Mouse (Mus musculus) CH12.LX (cell line): Measurements from ENCODE around the gene Stx8. TPM values are rescaled to one million over a fixed set of nuclear protein-coding genes. Genes with fewer than 3 reads are reported as not detected.

Experiments
- DNase-seq: peaks from one replicate; pipeline ENCODE4 v3.0.0-alpha.2; 2013; ENCODE audit errors: extremely low read depth
- H3K27ac ChIP-seq: 2 replicates; pipeline ENCODE4 v1.5.1; 2012; ENCODE audit warnings: low read depth, mild to moderate bottlenecking, control low read depth, moderate library complexity; ENCODE audit not compliant: insufficient read depth
- H3K27me3 ChIP-seq: replicated peaks from 2 replicates; pipeline ENCODE3; 2012; ENCODE audit warnings: inconsistent platforms
- H3K36me3 ChIP-seq, 2 experiments: replicated peaks in 1 of 2; 2 replicates each; pipeline versions ENCODE3 to v1.6.1; 2012; ENCODE audit warnings: inconsistent platforms in 1 of 2, low read length in 1 of 2, mild to moderate bottlenecking in 1 of 2, mixed read lengths in 1 of 2, moderate library complexity in 1 of 2; ENCODE audit not compliant: control insufficient read depth in 1 of 2, insufficient read depth in 1 of 2
- H3K4me1 ChIP-seq, 2 experiments: 2 replicates each; pipeline ENCODE4 v1.6.1; 2012; ENCODE audit warnings: inconsistent platforms in 1 of 2, moderate library complexity in 1 of 2; ENCODE audit not compliant: insufficient read depth in 2 of 2, control insufficient read depth in 1 of 2
- H3K4me2 ChIP-seq: 2 replicates; pipeline ENCODE4 v1.6.1; 2012; ENCODE audit warnings: low read depth, mild to moderate bottlenecking, control low read depth; ENCODE audit not compliant: poor library complexity, insufficient read depth, severe bottlenecking
- H3K4me3 ChIP-seq, 3 experiments: fragments of 150-350 bp in 1 of 3; sonication (generic) in 1 of 3; replicated peaks in 1 of 3; 2 replicates each; pipeline versions ENCODE3 to v1.5.1; 2011 to 2012; ENCODE audit warnings: low read depth in 2 of 3, low read length in 2 of 3, mild to moderate bottlenecking in 2 of 3, moderate library complexity in 2 of 3, control low read depth in 1 of 3, improper control_type of control experiment in 1 of 3, inconsistent platforms in 1 of 3, mixed read lengths in 1 of 3; ENCODE audit not compliant: poor library complexity in 1 of 3
- H3K79me2 ChIP-seq: replicated peaks from 2 replicates; pipeline ENCODE4 v1.6.1; 2012; ENCODE audit warnings: mild to moderate bottlenecking, moderate library complexity; ENCODE audit not compliant: control insufficient read depth, poor library complexity, insufficient read depth, severe bottlenecking; ENCODE audit errors: extremely low read depth
- H3K9ac ChIP-seq: 2 replicates; pipeline ENCODE4 v1.6.1; 2012; ENCODE audit warnings: low read depth, mild to moderate bottlenecking, control low read depth, moderate library complexity; ENCODE audit not compliant: insufficient read depth
- H3K9me3 ChIP-seq: replicated peaks from 2 replicates; pipeline ENCODE3; 2012; ENCODE audit warnings: low read length, inconsistent platforms, mixed read lengths
- CHD2 ChIP-seq: IDR thresholded peaks from 2 replicates; pipeline ENCODE4 v1.6.1; 2011; ENCODE audit warnings: low read length, improper control_type of control experiment
- ELF1 ChIP-seq: IDR thresholded peaks from 2 replicates; pipeline ENCODE4 v1.6.1; 2014; ENCODE audit warnings: low read depth, mild to moderate bottlenecking, inconsistent platforms, low read length, improper control_type of control experiment
- EP300 ChIP-seq: IDR thresholded peaks from 2 replicates; pipeline ENCODE4 v1.6.1; 2011; ENCODE audit warnings: low read length, improper control_type of control experiment
- ETS1 ChIP-seq: conservative IDR thresholded peaks from 2 replicates; pipeline ENCODE4 v1.6.1; 2012; ENCODE audit warnings: low read depth, mild to moderate bottlenecking, inconsistent platforms, low read length, improper control_type of control experiment, moderate library complexity
- GABPA ChIP-seq: IDR thresholded peaks from 2 replicates; pipeline ENCODE4 v1.6.1; 2012; ENCODE audit warnings: low read depth, low read length, improper control_type of control experiment, inconsistent platforms; ENCODE audit not compliant: insufficient replicate concordance
- KAT2A ChIP-seq: IDR thresholded peaks from 2 replicates; pipeline ENCODE4 v1.6.1; 2012; ENCODE audit warnings: low read length, improper control_type of control experiment, inconsistent platforms; ENCODE audit not compliant: insufficient replicate concordance
- MAFK ChIP-seq: IDR thresholded peaks from 2 replicates; pipeline ENCODE4 v1.6.1; 2011; ENCODE audit warnings: low read length, improper control_type of control experiment; ENCODE audit not compliant: insufficient replicate concordance
- MAZ ChIP-seq: IDR thresholded peaks from 2 replicates; pipeline ENCODE4 v1.6.1; 2012; ENCODE audit warnings: low read depth, mild to moderate bottlenecking, inconsistent platforms, low read length, improper control_type of control experiment, moderate library complexity
- MEF2A ChIP-seq: IDR thresholded peaks from 2 replicates; pipeline ENCODE4 v1.6.1; 2014; ENCODE audit warnings: low read depth, mild to moderate bottlenecking, inconsistent platforms, low read length, improper control_type of control experiment, borderline replicate concordance
- MXI1 ChIP-seq: IDR thresholded peaks from 2 replicates; pipeline ENCODE4 v1.6.1; 2011; ENCODE audit warnings: mild to moderate bottlenecking, low read depth, low read length, improper control_type of control experiment
- NELFE ChIP-seq: IDR thresholded peaks from 2 replicates; pipeline ENCODE4 v1.6.1; 2011; ENCODE audit warnings: low read depth, low read length, improper control_type of control experiment
- PAX5 ChIP-seq: IDR thresholded peaks from 2 replicates; pipeline ENCODE4 v1.6.1; 2012; ENCODE audit warnings: low read length, inconsistent platforms, mixed read lengths
- POLR2AphosphoS2 ChIP-seq: IDR thresholded peaks from 2 replicates; pipeline ENCODE4 v1.6.1; 2011; ENCODE audit warnings: low read depth, low read length, improper control_type of control experiment
- SIN3A ChIP-seq: IDR thresholded peaks from 2 replicates; pipeline ENCODE4 v1.6.1; 2012; ENCODE audit warnings: low read length, improper control_type of control experiment, inconsistent platforms
- SMC3 ChIP-seq: IDR thresholded peaks from 2 replicates; pipeline ENCODE4 v1.6.1; 2011; ENCODE audit warnings: low read depth, low read length, improper control_type of control experiment
- TCF12 ChIP-seq: IDR thresholded peaks from 2 replicates; pipeline ENCODE4 v1.6.1; 2014; ENCODE audit warnings: low read depth, mild to moderate bottlenecking, inconsistent platforms, low read length, improper control_type of control experiment
- UBTF ChIP-seq: IDR thresholded peaks from 2 replicates; pipeline ENCODE4 v1.6.1; 2012; ENCODE audit warnings: low read depth, mild to moderate bottlenecking, inconsistent platforms, low read length, improper control_type of control experiment, moderate library complexity
- USF1 ChIP-seq: IDR thresholded peaks from 2 replicates; pipeline ENCODE4 v1.6.1; 2014; ENCODE audit warnings: low read depth, mild to moderate bottlenecking, inconsistent platforms, low read length, improper control_type of control experiment
- USF2 ChIP-seq: conservative IDR thresholded peaks from 2 replicates; pipeline ENCODE4 v1.6.1; 2011; ENCODE audit warnings: low read depth, low read length, improper control_type of control experiment
- ZC3H11A ChIP-seq: IDR thresholded peaks from 2 replicates; pipeline ENCODE4 v1.6.1; 2012; ENCODE audit warnings: low read depth, mild to moderate bottlenecking, inconsistent platforms, low read length, improper control_type of control experiment
- ZKSCAN1 ChIP-seq: IDR thresholded peaks from 2 replicates; pipeline ENCODE4 v1.6.1; 2012; ENCODE audit warnings: low read depth, inconsistent platforms, low read length, improper control_type of control experiment, borderline replicate concordance
- ZMIZ1 ChIP-seq: IDR thresholded peaks from 2 replicates; pipeline ENCODE4 v1.6.1; 2012; ENCODE audit warnings: low read depth, mild to moderate bottlenecking, inconsistent platforms, low read length, improper control_type of control experiment
- dilution Hi-C: fragments of 300-500 bp; cut with MboI; formaldehyde crosslinking; loops from 2 replicates; pipeline ENCODE4 v1.14.3; 2020; ENCODE audit warnings: low sequenced_read_pairs; ENCODE audit not compliant: extremely low pct_unique_long_range_greater_than_20kb, extremely low pct_ligation_motif_present
- in situ Hi-C: fragments of 300-500 bp; cut with MboI; formaldehyde crosslinking; loops from 3 replicates; pipeline ENCODE4 v1.14.3; 2019; ENCODE audit warnings: low sequenced_read_pairs, low pct_ligation_motif_present, low pct_unique_long_range_greater_than_20kb, mixed read lengths
- polyA plus RNA-seq: library from polyadenylated mRNA; unstranded; fragments of >175 nt; gene quantifications from 2 replicates; pipeline ENCODE4 v1.2.1, GENCODE M21; 2012; ENCODE audit warnings: low read depth; ENCODE audit not compliant: insufficient read length
- total RNA-seq, 2 experiments: library from RNA; depleted of rRNA; stranded (reverse); fragments of 300-350 nt in 1 of 2; fragments of >200 nt in 1 of 2; gene quantifications; 2 replicates each; pipeline ENCODE4 v1.2.3; 2012 to 2014

Gene Stx8
- total and polyA plus RNA-seq, 3 experiments = 31.8 to 57.9 (median 35.2) TPM

- in situ Hi-C loops = no loop called here
- Histone ChIP-seq H3K27me3 (no peaks in the 10 kb centered on the region), H3K9ac (no peak overlapping the region), H3K36me3 (peaks cover 0 to 21% of the 10 kb centered on the region in 2 experiments), H3K4me2 (no peak overlapping the region), H3K4me3 (no peak overlapping the region), H3K4me1 (peaks cover 0 to 20% of the 10 kb centered on the region in 2 experiments; a peak in 2 of 4 replicates), H3K27ac (no peak overlapping the region), H3K9me3 (no peaks in the 10 kb centered on the region), H3K79me2 (no peaks in the 10 kb centered on the region)
- dilution Hi-C loops = no loop called here
- DNase-seq = no peak
- TF ChIP-seq MAZ = no peak
- TF ChIP-seq KAT2A = no peak
- TF ChIP-seq EP300 = no peak
- TF ChIP-seq ELF1 = no peak
- TF ChIP-seq MEF2A = no peak
- TF ChIP-seq USF1 = no peak
- no peak for TF ChIP-seq SMC3
- no peak for TF ChIP-seq TCF12
- TF ChIP-seq USF2 = no peak
- TF ChIP-seq NELFE = no peak
- TF ChIP-seq SIN3A = no peak
- TF ChIP-seq GABPA = no peak
- TF ChIP-seq POLR2AphosphoS2 = no peak
- no peak for TF ChIP-seq MAFK
- TF ChIP-seq ZC3H11A = no peak
- TF ChIP-seq CHD2 = no peak
- no peak for TF ChIP-seq ZKSCAN1
- TF ChIP-seq PAX5 = no peak
- TF ChIP-seq MXI1 = no peak
These were observed 193.9 kb downstream of the Stx8 start for GRCm38 (mm10) chr11:68159867-68160266.

- Histone ChIP-seq H3K4me3 (no peak overlapping the region), H3K27ac (no peak overlapping the region), H3K79me2 (no peaks in the 10 kb centered on the region), H3K4me1 (peaks cover 0 to 20% of the 10 kb centered on the region in 2 experiments; a peak in 2 of 4 replicates), H3K9me3 (no peaks in the 10 kb centered on the region), H3K4me2 (no peak overlapping the region), H3K9ac (no peak overlapping the region), H3K36me3 (peaks cover 0 to 14% of the 10 kb centered on the region in 2 experiments), H3K27me3 (no peaks in the 10 kb centered on the region)
- TF ChIP-seq UBTF (no peak), POLR2AphosphoS2 (no peak), ETS1 (no peak), ZMIZ1 (no peak), CHD2 (0 out of 2 replicates have a peak, but pooled peaks have one; percentile 32)
- DNase-seq = no peak
- in situ Hi-C loops = no loop called here
- dilution Hi-C loops = no loop called here
These were observed 198.4 kb downstream of the Stx8 start for GRCm38 (mm10) chr11:68164408-68164807.
